Mouse (Mus musculus) megakaryocyte-erythroid progenitor cell, adult 5-6 weeks (primary cell): Measurements from ENCODE around the gene Cdc14b. TPM values are rescaled to one million over a fixed set of nuclear protein-coding genes. Genes with fewer than 3 reads are reported as not detected.

Source experiments
- ATAC-seq: replicated peaks from 2 replicates; pipeline ENCODE4 v1.8.0; 2016; ENCODE audit warnings: mild to moderate bottlenecking, inconsistent platforms; ENCODE audit not compliant: severe bottlenecking, poor library complexity, low FRiP score, low TSS enrichment
- total RNA-seq, 2 experiments: library from RNA; stranded (forward) in 1 of 2; stranded (reverse) in 1 of 2; fragments of 200-1000, 215-1000 nt in 1 of 2; fragments of >200 nt in 1 of 2; fragmentation: Nextera tagmentation in 1 of 2; gene quantifications; 2 replicates each; pipeline ENCODE4 v1.2.3; 2014 to 2017

The Cdc14b gene
- total RNA-seq, 2 experiments from 2014 or later = 1.9 to 4.8 TPM

DNA sequence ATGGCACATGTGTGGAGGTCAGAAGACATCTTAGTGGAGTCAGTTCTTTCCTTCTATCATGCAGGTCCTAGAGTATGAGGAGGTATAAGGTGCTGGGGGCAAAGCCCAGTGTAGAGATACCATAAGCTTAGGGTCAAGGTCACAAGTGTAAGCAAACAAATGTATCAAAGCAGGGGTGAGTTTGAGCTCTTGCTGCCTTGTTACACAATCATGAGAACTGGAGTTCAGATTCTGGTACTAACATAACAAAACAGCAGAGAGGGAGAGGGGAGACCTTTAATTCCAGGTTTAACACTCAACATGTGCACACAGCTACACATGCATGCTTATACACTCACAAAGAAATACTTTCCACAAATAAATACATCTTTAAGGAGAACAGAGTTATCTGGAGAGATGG lies 32.4 kb downstream of the Cdc14b start:
- no peak for ATAC-seq

GRCm38 (mm10) chr13:64240626-64241025 lies 34.5 kb downstream of the Cdc14b start:
- ATAC-seq = no peak

GRCm38 (mm10) chr13:64237681-64238157 lies 37.4 kb downstream of the Cdc14b start:
- ATAC-seq = no peak

DNA sequence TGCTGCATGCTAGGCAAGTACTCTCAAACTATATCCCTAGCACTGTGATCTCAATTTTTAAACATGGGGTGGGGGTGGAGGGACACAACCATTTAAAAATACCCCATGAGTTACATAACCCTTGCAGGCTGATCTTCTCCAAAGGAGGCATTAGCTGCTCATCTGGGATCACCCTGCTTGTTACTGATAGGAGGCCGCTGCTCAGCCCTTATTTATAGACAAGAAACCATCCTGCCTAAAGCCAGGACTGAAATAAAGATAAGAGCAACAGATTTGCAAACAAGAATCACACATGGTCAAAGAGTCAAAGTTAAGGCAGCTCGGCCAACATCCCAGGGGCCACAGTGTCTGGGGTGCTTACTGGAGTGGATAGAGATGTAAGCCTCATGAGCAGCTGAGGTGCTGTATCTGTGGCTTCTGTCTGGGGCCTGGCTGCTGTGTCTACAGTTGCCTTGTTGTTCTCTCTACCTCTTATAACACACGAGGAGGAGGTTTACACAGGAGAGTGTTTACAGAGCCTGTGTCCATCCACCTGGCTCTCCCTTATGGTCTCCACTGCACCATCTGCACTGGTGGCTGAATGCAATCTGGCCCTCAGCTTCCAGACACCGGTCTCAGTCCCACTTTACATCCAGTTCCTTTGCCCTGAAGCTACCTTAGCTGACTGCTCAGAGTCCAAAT lies 38.0 kb downstream of the Cdc14b start:
- peak; percentile 87 for ATAC-seq

- no peak for ATAC-seq
These were observed 39.3 kb downstream of the Cdc14b start for GRCm38 (mm10) chr13:64235777-64236176.

- no peak for ATAC-seq
These were observed 39.9 kb downstream of the Cdc14b start for GRCm38 (mm10) chr13:64235062-64235715.

DNA sequence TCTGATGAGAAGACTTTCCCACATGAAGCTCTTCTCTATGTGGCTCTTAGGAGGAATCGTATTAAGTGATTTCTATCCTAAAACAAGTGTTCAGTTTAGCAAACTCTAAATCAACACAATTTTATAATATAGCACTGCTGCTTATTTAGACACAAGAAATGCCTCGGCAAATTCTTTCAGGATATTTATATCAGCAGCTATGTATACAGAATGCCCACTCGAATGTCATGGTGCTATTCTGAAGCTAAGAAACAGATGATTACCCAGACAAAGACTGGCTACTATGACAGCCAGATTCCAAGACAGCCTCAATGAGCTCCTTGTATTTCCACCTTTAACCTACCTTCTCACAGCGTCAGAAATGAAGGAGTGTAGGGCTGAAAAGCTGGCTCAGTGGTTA lies 42.0 kb downstream of the Cdc14b start:
- ATAC-seq = no peak

GRCm38 (mm10) chr13:64226725-64227124 lies 48.4 kb downstream of the Cdc14b start:
- ATAC-seq = no peak

DNA sequence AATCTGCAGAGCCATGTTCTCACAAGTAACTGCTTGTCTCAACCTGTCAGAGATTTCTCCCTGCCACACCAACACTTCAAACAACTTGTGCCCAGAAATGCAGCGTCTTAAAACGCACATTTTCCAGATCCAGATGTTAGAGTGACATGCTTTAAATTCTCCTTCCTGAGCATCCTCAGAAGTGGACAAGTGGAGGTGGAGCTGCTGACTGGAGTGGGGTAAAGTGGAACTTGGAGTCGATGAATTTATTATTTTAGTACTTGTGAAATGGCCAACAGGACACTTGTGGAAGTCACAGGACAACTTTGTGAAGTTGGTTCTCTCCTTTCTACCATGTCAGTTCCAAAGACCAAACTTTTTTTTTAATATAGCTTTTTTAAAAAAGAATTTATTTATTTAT lies 49.4 kb downstream of the Cdc14b start:
- ATAC-seq = no peak

DNA sequence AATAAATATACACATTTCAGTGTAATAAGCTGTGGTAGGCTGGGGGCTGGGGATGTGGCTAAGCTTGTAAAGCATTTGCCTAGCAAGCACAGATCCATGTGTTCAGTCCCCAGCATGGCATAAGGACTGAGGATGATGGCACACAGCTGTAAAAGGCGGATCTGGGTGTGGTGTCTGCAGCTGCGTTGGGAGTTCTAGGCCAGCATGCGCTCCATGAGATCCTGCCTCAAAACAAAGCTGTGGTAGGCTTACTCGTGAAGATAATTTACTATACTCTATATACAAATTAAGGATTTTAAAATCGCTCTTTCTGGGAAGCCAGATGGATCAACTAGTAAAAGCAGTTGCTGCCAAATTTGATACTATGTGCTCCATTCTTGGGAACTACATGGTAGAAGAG lies 60.2 kb downstream of the Cdc14b start:
- no peak for ATAC-seq

DNA sequence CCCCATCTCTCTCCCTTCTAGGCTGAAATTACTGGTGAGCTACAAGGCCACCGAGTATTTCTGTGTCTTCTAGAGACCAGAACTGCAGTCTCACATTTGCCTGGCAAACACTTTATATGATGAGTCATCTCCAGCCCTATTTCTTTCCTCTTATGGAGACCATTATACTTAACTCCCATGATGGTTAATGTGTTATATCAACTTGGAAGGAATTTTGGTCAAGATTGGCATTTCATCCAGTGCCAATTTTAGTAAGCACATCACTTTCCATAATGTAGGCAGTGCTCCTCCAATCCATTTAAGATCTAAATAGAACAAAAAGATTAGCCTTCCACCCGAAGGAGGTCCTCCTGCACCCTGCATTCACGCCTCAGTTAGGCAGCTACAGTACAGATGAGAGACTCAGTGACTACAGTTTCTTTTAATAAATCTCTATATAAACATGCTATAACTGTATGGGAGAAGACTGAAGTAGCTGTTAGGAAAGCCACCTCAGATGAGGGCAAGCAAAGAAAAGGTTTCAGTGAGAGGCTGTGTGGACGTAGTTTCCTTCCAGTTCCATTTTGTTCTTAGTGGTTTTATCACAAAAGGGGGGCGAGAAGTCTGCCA lies 63.0 kb downstream of the Cdc14b start:
- ATAC-seq = no peak

DNA sequence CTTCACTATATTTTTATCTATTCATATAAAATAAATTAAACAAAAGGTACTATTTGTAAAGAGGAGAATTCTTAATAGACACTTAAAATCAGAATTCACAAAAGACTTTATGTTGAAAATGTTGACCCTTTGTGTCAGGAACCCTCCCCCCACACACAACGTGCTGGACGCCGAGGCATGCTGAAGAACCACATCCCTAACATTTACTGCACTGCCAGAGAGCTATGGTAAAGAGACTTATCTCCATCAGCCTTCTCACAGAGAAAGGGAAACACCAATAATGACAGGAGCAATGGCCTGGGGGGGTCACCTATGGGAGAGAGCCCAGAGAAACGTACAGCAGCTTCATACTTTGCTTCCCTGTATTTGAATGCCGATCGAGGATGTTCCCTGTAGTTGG lies 66.9 kb downstream of the Cdc14b start:
- no peak for ATAC-seq

- ATAC-seq = no peak; the same call in 1 of the 2 replicates
These were observed 69.9 kb downstream of the Cdc14b start for GRCm38 (mm10) chr13:64205186-64205585.

DNA sequence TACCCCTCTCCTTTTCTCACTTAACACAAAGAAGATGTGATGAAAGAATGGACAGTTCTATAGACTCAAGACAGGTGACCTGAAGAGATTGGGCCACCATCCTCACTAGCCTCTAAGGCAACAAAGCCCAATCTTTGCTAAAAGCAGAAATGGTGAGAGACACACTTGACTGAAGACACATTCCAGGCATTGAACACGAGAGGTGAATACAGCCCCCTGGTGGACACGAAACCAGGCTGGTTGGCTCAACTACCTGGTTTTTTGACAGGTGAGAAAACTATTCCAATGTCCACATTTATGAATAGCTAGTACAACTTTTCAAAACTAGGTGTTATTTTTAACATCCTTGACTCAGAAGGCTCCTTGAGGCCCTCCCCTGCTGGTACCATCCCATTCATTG lies 70.4 kb downstream of the Cdc14b start:
- no peak for ATAC-seq

GRCm38 (mm10) chr13:64200911-64201310 lies 74.2 kb downstream of the Cdc14b start:
- no peak for ATAC-seq

- no peak for ATAC-seq
These were observed 76.8 kb downstream of the Cdc14b start for GRCm38 (mm10) chr13:64198310-64198709.

- no peak for ATAC-seq
These were observed 77.2 kb downstream of the Cdc14b start for GRCm38 (mm10) chr13:64197899-64198298.

GRCm38 (mm10) chr13:64187065-64187464 lies 88.0 kb downstream of the Cdc14b start:
- 0 out of 2 replicates have a peak, but pooled peaks have one; percentile 16 for ATAC-seq

DNA sequence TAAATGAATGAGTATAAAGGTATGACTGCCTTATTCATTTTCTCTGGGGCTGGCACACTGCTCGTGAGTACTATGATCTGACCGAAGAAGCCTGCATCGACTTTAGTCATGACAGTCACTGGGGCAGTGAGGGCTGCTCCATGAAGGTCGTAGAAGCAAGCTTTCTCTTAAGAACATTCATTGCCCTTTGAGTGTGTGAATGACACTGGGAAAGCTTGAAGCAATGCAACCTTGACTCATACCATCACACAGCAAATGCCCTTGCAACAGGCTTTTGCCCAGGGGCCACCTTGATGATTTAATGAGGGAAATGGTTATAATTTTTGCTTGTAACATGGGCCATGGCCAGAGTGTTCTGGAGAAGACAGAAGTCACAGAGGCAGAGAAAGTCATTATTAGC lies 88.6 kb downstream of the Cdc14b start:
- no peak for ATAC-seq

DNA sequence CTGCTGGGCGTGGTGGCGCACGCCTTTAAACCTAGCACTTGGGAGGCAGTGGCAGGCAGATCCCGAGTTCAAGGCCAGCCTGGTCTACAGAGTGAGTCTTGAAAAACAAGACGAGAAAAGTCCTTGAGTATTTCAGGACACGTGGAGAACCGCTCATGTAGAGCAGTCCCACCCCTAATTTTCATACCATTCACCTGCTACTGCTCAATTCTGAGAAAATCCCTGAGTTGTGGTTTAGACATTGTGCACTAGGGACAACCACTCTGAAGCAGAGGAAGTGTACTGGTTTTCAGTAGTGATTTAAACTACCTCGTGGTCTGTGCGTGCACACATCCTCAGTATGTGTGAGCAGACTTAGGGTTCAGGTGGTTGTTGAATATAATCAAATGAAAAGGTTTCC lies 89.5 kb downstream of the Cdc14b start:
- no peak for ATAC-seq

- ATAC-seq = no peak
These were observed 89.9 kb downstream of the Cdc14b start for GRCm38 (mm10) chr13:64185176-64185575.
